ENCODE assay signal across 21 mouse cellular contexts in genomic region chr10:18061533-18061932, GRCm38 (mm10).
"Had no signal": no experiment of that assay in that cellular context is flagged by ENCODE, and none has a peak within 500 bp of the region (broad histone marks: within the 10 kb centered on the region; RNA-seq: fewer than 3 reads in every experiment).

No protein-coding gene starts in this region.

- H3K9ac ChIP-seq: kidney, embryonic 15.5 days; liver, embryonic 14.5 days; liver, postnatal 0 days; lung, embryonic 14.5 days; neural tube, embryonic 12.5 days; stomach, embryonic 15.5 days had no signal

- H3K27ac ChIP-seq: kidney, embryonic 15.5 days; left cerebral cortex, adult 2 months; liver, embryonic 14.5 days; macrophage; midbrain, embryonic 10.5 days; neural tube, embryonic 12.5 days; stomach, embryonic 15.5 days had no signal

- DNase-seq: kidney, adult 11 months; kidney, adult 8-10 months; kidney, postnatal 10 days; kidney, postnatal 36 days; layer of hippocampus, postnatal 36 days; liver, postnatal 0 days; lung, embryonic 14.5 days; midbrain, embryonic 14.5 days; right cerebral cortex, adult 18-20 months; right cerebral cortex, postnatal 14 days; spleen, adult 18-20 months; thymus, postnatal 25 days had no signal

- H3K4me3 ChIP-seq: kidney, embryonic 15.5 days; left cerebral cortex, adult 2 months; midbrain, embryonic 10.5 days; neural tube, embryonic 12.5 days; stomach, embryonic 15.5 days had no signal

- H3K9me3 ChIP-seq: kidney, embryonic 15.5 days; midbrain, embryonic 10.5 days; neural tube, embryonic 12.5 days; stomach, embryonic 15.5 days had no signal

- H3K36me3 ChIP-seq: kidney, embryonic 15.5 days; neural tube, embryonic 12.5 days; stomach, embryonic 15.5 days had no signal

- H3K4me2 ChIP-seq: kidney, embryonic 15.5 days; liver, embryonic 11.5 days; lung, embryonic 14.5 days; neural tube, embryonic 12.5 days; stomach, embryonic 15.5 days had no signal

- H3K27me3 ChIP-seq: kidney, embryonic 15.5 days; neural tube, embryonic 12.5 days; stomach, embryonic 15.5 days had no signal

- ATAC-seq: liver, postnatal 0 days; lung, postnatal 0 days had no signal
